Mouse (Mus musculus) hindbrain, embryonic 16.5 days (tissue): ENCODE results near the gene Prm1. TPM values are rescaled to one million over a fixed set of nuclear protein-coding genes. Genes with fewer than 3 reads are reported as not detected.

ENCODE experiments used
- ATAC-seq: fragments of 200-750 bp; cut with Nextera tagmentation; 2 replicates; pipeline ENCODE4 v1.8.0; 2017; ENCODE audit warnings: moderate TSS enrichment, moderate library complexity
- H3K27ac ChIP-seq: fragments of 300-500 bp; sonication (generic); 2 replicates; pipeline ENCODE4 v1.5.1; 2014; ENCODE audit warnings: low read depth, mild to moderate bottlenecking, control low read depth, low read length, moderate library complexity
- H3K27me3 ChIP-seq: fragments of 300-500 bp; sonication (generic); replicated peaks from 2 replicates; pipeline ENCODE4 v1.6.1; 2014; ENCODE audit warnings: low read length; ENCODE audit not compliant: control insufficient read depth, insufficient read depth
- H3K36me3 ChIP-seq: fragments of 300-500 bp; sonication (generic); 2 replicates; pipeline ENCODE4 v1.6.1; 2014; ENCODE audit warnings: mild to moderate bottlenecking, low read length, moderate library complexity, mixed read lengths; ENCODE audit not compliant: control insufficient read depth, insufficient read depth
- H3K4me1 ChIP-seq: fragments of 300-500 bp; sonication (generic); 2 replicates; pipeline ENCODE4 v1.6.1; 2014; ENCODE audit warnings: low read depth, low read length; ENCODE audit not compliant: control insufficient read depth, insufficient read depth
- H3K4me2 ChIP-seq: fragments of 300-500 bp; sonication (generic); 2 replicates; pipeline ENCODE4 v1.6.1; 2014; ENCODE audit warnings: mild to moderate bottlenecking, low read length, control low read depth, moderate library complexity
- H3K4me3 ChIP-seq: fragments of 300-500 bp; sonication (generic); 2 replicates; pipeline ENCODE4 v1.5.1; 2014; ENCODE audit warnings: mild to moderate bottlenecking, low read length, control low read depth, moderate library complexity
- H3K9ac ChIP-seq: fragments of 300-500 bp; sonication (generic); 2 replicates; pipeline ENCODE4 v1.6.1; 2014; ENCODE audit warnings: low read depth, mild to moderate bottlenecking, control low read depth, low read length, moderate library complexity
- H3K9me3 ChIP-seq: fragments of 300-500 bp; sonication (generic); 2 replicates; pipeline ENCODE4 v1.6.1; 2014; ENCODE audit warnings: mild to moderate bottlenecking, low read length, moderate library complexity; ENCODE audit not compliant: control insufficient read depth
- WGBS: fragments of 180-500 bp; shearing (Covaris S2); extraction: QIAGEN DNeasy Blood & Tissue Kit; methylation state at CpG from one replicate; pipeline ENCODE4 v1.1.7; 2014; 5-methylcytosine and 5-hydroxymethylcytosine counted together
- polyA plus RNA-seq: library from polyadenylated mRNA; unstranded; fragments of >200 nt; fragmentation: Nextera tagmentation; extraction: Ambion mirVana; gene quantifications from 2 replicates; pipeline ENCODE4 v1.2.1, GENCODE M21; 2015

Prm1 gene
- polyA plus RNA-seq, 1 experiment from 2014 or later = not detected

- Histone ChIP-seq H3K36me3 (no peaks in the 10 kb centered on the region), H3K9ac (no peak overlapping the region), H3K4me2 (no peak overlapping the region), H3K27ac (no peak overlapping the region), H3K4me1 (peaks cover 14% of the 10 kb centered on the region), H3K27me3 (no peaks in the 10 kb centered on the region), H3K9me3 (no peaks in the 10 kb centered on the region), H3K4me3 (no peak overlapping the region)
- WGBS = 51% methylated on average over 4 of the region's 4 CpGs
- ATAC-seq = no peak
Observed at GRCm38 (mm10) chr16:10842282-10842855, 36.7 kb upstream of the Prm1 start.

GRCm38 (mm10) chr16:10840018-10840417, 34.4 kb upstream of the Prm1 start:
- Histone ChIP-seq H3K4me1 (peaks cover 16% of the 10 kb centered on the region), H3K36me3 (no peaks in the 10 kb centered on the region), H3K4me3 (no peak overlapping the region), H3K27me3 (no peaks in the 10 kb centered on the region), H3K9ac (no peak overlapping the region), H3K27ac (no peak overlapping the region), H3K4me2 (no peak overlapping the region), H3K9me3 (no peaks in the 10 kb centered on the region)
- ATAC-seq = no peak
- WGBS = 87% methylated on average over 13 of the region's 14 CpGs

- Histone ChIP-seq H3K9me3 (no peaks in the 10 kb centered on the region), H3K27me3 (no peaks in the 10 kb centered on the region), H3K4me2 (no peak overlapping the region), H3K27ac (no peak overlapping the region), H3K36me3 (no peaks in the 10 kb centered on the region), H3K4me1 (peaks cover 8% of the 10 kb centered on the region), H3K9ac (no peak overlapping the region), H3K4me3 (no peak overlapping the region)
- ATAC-seq = no peak
- WGBS = 28% methylated on average over 10 of the region's 10 CpGs
Observed at GRCm38 (mm10) chr16:10838487-10839245, 33.0 kb upstream of the Prm1 start.

- Histone ChIP-seq H3K9me3 (no peaks in the 10 kb centered on the region), H3K4me1 (peaks cover 6% of the 10 kb centered on the region), H3K9ac (no peak overlapping the region), H3K27ac (no peak overlapping the region), H3K4me3 (no peak overlapping the region), H3K4me2 (no peak overlapping the region), H3K27me3 (no peaks in the 10 kb centered on the region), H3K36me3 (no peaks in the 10 kb centered on the region)
- ATAC-seq = no peak
- 50% methylated on average over 1 of the region's 1 CpGs for WGBS
Observed at GRCm38 (mm10) chr16:10837903-10838302, 32.3 kb upstream of the Prm1 start.

- peaks cover 6% of the 10 kb centered on the region for H3K4me1 ChIP-seq
- no peaks in the 10 kb centered on the region for H3K27me3 ChIP-seq
- no peak overlapping the region for H3K4me3 ChIP-seq
- H3K36me3 ChIP-seq = no peaks in the 10 kb centered on the region
- H3K9ac ChIP-seq = no peak overlapping the region
- 91% methylated on average over 3 of the region's 3 CpGs for WGBS
- no peaks in the 10 kb centered on the region for H3K9me3 ChIP-seq
- ATAC-seq = no peak
- no peak overlapping the region for H3K27ac ChIP-seq
- no peak overlapping the region for H3K4me2 ChIP-seq
Observed at GRCm38 (mm10) chr16:10837250-10837649, 31.6 kb upstream of the Prm1 start.

GRCm38 (mm10) chr16:10836388-10836787, 30.7 kb upstream of the Prm1 start:
- ATAC-seq = no peak
- no peaks in the 10 kb centered on the region for H3K36me3 ChIP-seq
- H3K27me3 ChIP-seq = no peaks in the 10 kb centered on the region
- H3K4me1 ChIP-seq = peaks cover 6% of the 10 kb centered on the region
- WGBS = 93% methylated on average over 3 of the region's 3 CpGs
- no peak overlapping the region for H3K4me2 ChIP-seq
- no peak overlapping the region for H3K27ac ChIP-seq
- H3K4me3 ChIP-seq = no peak overlapping the region
- no peaks in the 10 kb centered on the region for H3K9me3 ChIP-seq
- no peak overlapping the region for H3K9ac ChIP-seq

GRCm38 (mm10) chr16:10834911-10835587, 29.4 kb upstream of the Prm1 start, which contains the start of gene Rmi2:
Gene Rmi2 (plus strand): TSS chr16:10835059.
- H3K27me3 ChIP-seq = no peaks in the 10 kb centered on the region
- under 1% methylated on average over 41 of the region's 69 CpGs for WGBS

GRCm38 (mm10) chr16:10834542-10834910, 28.9 kb upstream of the Prm1 start:
- H3K9me3 ChIP-seq = no peaks in the 10 kb centered on the region
- peak overlapping the region; percentile 86 for H3K4me3 ChIP-seq
- H3K9ac ChIP-seq = no peak overlapping the region
- H3K27me3 ChIP-seq = no peaks in the 10 kb centered on the region
- no peaks in the 10 kb centered on the region for H3K36me3 ChIP-seq
- peaks cover 6% of the 10 kb centered on the region for H3K4me1 ChIP-seq
- no peak overlapping the region for H3K27ac ChIP-seq
- WGBS = 8% methylated on average over 12 of the region's 12 CpGs
- H3K4me2 ChIP-seq = peak overlapping the region; percentile 99
- no peak for ATAC-seq

More at GRCm38 (mm10) chr16:10834911-10835587, 29.4 kb upstream of the Prm1 start, which contains the start of gene Rmi2:
- H3K4me3 ChIP-seq = peak within 1 kb of the TSS; percentile 86
- H3K9ac ChIP-seq = peak within 1 kb of the TSS; percentile 69
- peak within 1 kb of the TSS; percentile 99 for H3K4me2 ChIP-seq
- peak; percentile 96 for ATAC-seq
- no peaks in the 10 kb centered on the region for H3K36me3 ChIP-seq
- peak within 1 kb of the TSS; percentile 17; the same call in 1 of the 2 replicates for H3K27ac ChIP-seq
- no peaks in the 10 kb centered on the region for H3K9me3 ChIP-seq
- peaks cover 6% of the 10 kb centered on the region for H3K4me1 ChIP-seq

GRCm38 (mm10) chr16:10828461-10828805, 22.8 kb upstream of the Prm1 start:
- Histone ChIP-seq H3K4me1 (no peaks in the 10 kb centered on the region), H3K4me2 (no peak overlapping the region), H3K9ac (no peak overlapping the region), H3K9me3 (no peaks in the 10 kb centered on the region; the same call in 1 of the 2 replicates), H3K36me3 (no peaks in the 10 kb centered on the region), H3K4me3 (no peak overlapping the region), H3K27ac (no peak overlapping the region), H3K27me3 (no peaks in the 10 kb centered on the region)
- 83% methylated on average over 4 of the region's 4 CpGs for WGBS
- no peak for ATAC-seq
